Mouse (Mus musculus) MEL (cell line): Measurements from ENCODE around the gene Gm43064.

Experiments used
- CTCF ChIP-seq, 3 experiments: IDR thresholded peaks in 2 of 3; conservative IDR thresholded peaks in 1 of 3; 2 replicates each; pipeline ENCODE4 v1.5.1; 2011 to 2012; ENCODE audit warnings: low read length in 3 of 3, low read depth in 2 of 3, mild to moderate bottlenecking in 2 of 3, improper control_type of control experiment in 1 of 3, inconsistent platforms in 1 of 3, mixed read lengths in 1 of 3, moderate library complexity in 1 of 3; ENCODE audit not compliant: control insufficient read depth in 1 of 3, insufficient read depth in 1 of 3, poor library complexity in 1 of 3, severe bottlenecking in 1 of 3
- ELF1 ChIP-seq: IDR thresholded peaks from 2 replicates; pipeline ENCODE4 v1.6.1; 2014; ENCODE audit warnings: low read depth, mild to moderate bottlenecking, inconsistent platforms, low read length, improper control_type of control experiment, moderate library complexity
- MAZ ChIP-seq: IDR thresholded peaks from 2 replicates; pipeline ENCODE4 v1.6.1; 2012; ENCODE audit warnings: low read depth, mild to moderate bottlenecking, inconsistent platforms, low read length, improper control_type of control experiment
- POLR2A ChIP-seq, 2 experiments: IDR thresholded peaks; 2 replicates each; pipeline ENCODE4 v1.6.1; 2011 to 2012; ENCODE audit warnings: low read length in 2 of 2, mild to moderate bottlenecking in 2 of 2, control low read depth in 1 of 2, improper control_type of control experiment in 1 of 2, low read depth in 1 of 2, moderate library complexity in 1 of 2; ENCODE audit not compliant: control insufficient read depth in 1 of 2, insufficient read depth in 1 of 2, poor library complexity in 1 of 2
- TCF12 ChIP-seq: IDR thresholded peaks from 2 replicates; pipeline ENCODE4 v1.6.1; 2014; ENCODE audit warnings: low read depth, mild to moderate bottlenecking, inconsistent platforms, low read length, improper control_type of control experiment, moderate library complexity
- USF1 ChIP-seq: IDR thresholded peaks from 2 replicates; pipeline ENCODE4 v1.6.1; 2014; ENCODE audit warnings: low read depth, mild to moderate bottlenecking, inconsistent platforms, low read length, improper control_type of control experiment, moderate library complexity
- ZC3H11A ChIP-seq: IDR thresholded peaks from 2 replicates; pipeline ENCODE4 v1.6.1; 2012; ENCODE audit warnings: low read depth, mild to moderate bottlenecking, inconsistent platforms, low read length, improper control_type of control experiment
- ZNF384 ChIP-seq: IDR thresholded peaks from 2 replicates; pipeline ENCODE4 v1.6.1; 2012; ENCODE audit warnings: low read depth, mild to moderate bottlenecking, inconsistent platforms, low read length, improper control_type of control experiment

GRCm38 (mm10) chr3:103851481-103851880, 42.1 kb downstream of the Gm43064 start:
- TF ChIP-seq ELF1 (no peak), MAZ (no peak), POLR2A (IDR thresholded peaks at IDR 0.05; ENCODE audit: control insufficient read depth in 1 of 2, insufficient read depth in 1 of 2, low read depth in 1 of 2, low read length in 2 of 2, poor library complexity in 1 of 2) (no peak), TCF12 (no peak), CTCF (IDR thresholded peaks at IDR 0.05 in 2 of 3, conservative IDR thresholded peaks at IDR 0.05 in 1 of 3; ENCODE audit: control insufficient read depth in 1 of 3, insufficient read depth in 1 of 3, low read depth in 2 of 3, low read length in 3 of 3, poor library complexity in 1 of 3, severe bottlenecking in 1 of 3) (no peak), ZNF384 (no peak), USF1 (no peak), ZC3H11A (no peak)
